Mouse (Mus musculus): Measurements from ENCODE around the gene Gm1113.

Gm1113 gene

GRCm38 (mm10) chr9:35518169-35518568 is at the start of gene Gm1113:
Gene Gm1113 (minus strand): TSS chr9:35518269.
- DNase-seq: no peak

- no peak for DNase-seq
These were observed 46.6 kb upstream of the Gm1113 start for GRCm38 (mm10) chr9:35564536-35565240.

- no peak for DNase-seq
These were observed 43.5 kb upstream of the Gm1113 start for GRCm38 (mm10) chr9:35561583-35561982.

GRCm38 (mm10) chr9:35561076-35561475 is 43.0 kb upstream of the Gm1113 start:
- DNase-seq: no peak

- DNase-seq: peak; percentile 79
These were observed 41.2 kb upstream of the Gm1113 start for GRCm38 (mm10) chr9:35559009-35559890.

- no peak for DNase-seq
These were observed 40.4 kb upstream of the Gm1113 start, which contains the start of the genes Ddx25 and Pus3 for GRCm38 (mm10) chr9:35558257-35559008. Gene Ddx25 (minus strand): TSS chr9:35558528. Gene Pus3 (plus strand): TSS chr9:35558595.

GRCm38 (mm10) chr9:35556494-35557102 is 38.5 kb upstream of the Gm1113 start:
- DNase-seq: no peak

- DNase-seq: no peak
These were observed 30.4 kb upstream of the Gm1113 start for GRCm38 (mm10) chr9:35548455-35548854.

- no peak for DNase-seq
These were observed 28.7 kb upstream of the Gm1113 start for GRCm38 (mm10) chr9:35546745-35547144.

- DNase-seq: no peak
These were observed 27.6 kb upstream of the Gm1113 start for GRCm38 (mm10) chr9:35545704-35546103.

- no peak for DNase-seq
These were observed 26.6 kb upstream of the Gm1113 start for GRCm38 (mm10) chr9:35544666-35545065.

GRCm38 (mm10) chr9:35543099-35543860 is 25.2 kb upstream of the Gm1113 start:
- DNase-seq: no peak

GRCm38 (mm10) chr9:35541941-35542340 is 23.9 kb upstream of the Gm1113 start:
- no peak for DNase-seq

GRCm38 (mm10) chr9:35541488-35541887 is 23.4 kb upstream of the Gm1113 start:
- DNase-seq: peak; percentile 78

GRCm38 (mm10) chr9:35541024-35541423 is 23.0 kb upstream of the Gm1113 start:
- no peak for DNase-seq

GRCm38 (mm10) chr9:35539001-35539750 is 21.1 kb upstream of the Gm1113 start:
- no peak for DNase-seq

- no peak for DNase-seq
These were observed 17.8 kb upstream of the Gm1113 start for GRCm38 (mm10) chr9:35535876-35536275.

- peak; percentile 31 for DNase-seq
These were observed 17.0 kb upstream of the Gm1113 start for GRCm38 (mm10) chr9:35535110-35535509.

GRCm38 (mm10) chr9:35533266-35533665 is 15.2 kb upstream of the Gm1113 start:
- no peak for DNase-seq

GRCm38 (mm10) chr9:35529796-35530195 is 11.7 kb upstream of the Gm1113 start:
- DNase-seq: no peak

GRCm38 (mm10) chr9:35529141-35529540 is 11.1 kb upstream of the Gm1113 start:
- DNase-seq: no peak
